Mouse (Mus musculus): ENCODE results near the gene Gm45521. TPM values are rescaled to one million over a fixed set of nuclear protein-coding genes. Genes with fewer than 3 reads are reported as not detected.
"Not testable (repeated sequence)": the region's sequence is repeated elsewhere in the genome, so short reads cannot be mapped to it uniquely, and the experiment has no call there.

Gene Gm45521
- polyA plus RNA-seq, 1 experiment from 2014 or later, result 0.22 TPM

GRCm38 (mm10) chr14:8006061-8006460 is 49.0 kb downstream of the Gm45521 start:
- 69% methylated on average over 3 of the region's 3 CpGs for WGBS
- not testable (repeated sequence) for H3K9me3 ChIP-seq; H3K36me3 ChIP-seq (replicated peaks); H3K4me3 ChIP-seq; DNase-seq (ENCODE audit: extremely low spot score, low spot score); H3K27ac ChIP-seq
- H3K27me3 ChIP-seq (ENCODE audit: poor library complexity, severe bottlenecking), result peaks cover 28% of the 10 kb centered on the region
- peaks cover 27% of the 10 kb centered on the region for H3K4me1 ChIP-seq

GRCm38 (mm10) chr14:8007084-8007483 is 50.0 kb downstream of the Gm45521 start:
- Histone ChIP-seq H3K9me3 (no peaks in the 10 kb centered on the region), H3K36me3 (replicated peaks) (no peaks in the 10 kb centered on the region), H3K27ac (no peak overlapping the region), H3K4me1 (peaks cover 22% of the 10 kb centered on the region), H3K4me3 (no peak overlapping the region), H3K27me3 (ENCODE audit: poor library complexity, severe bottlenecking) (peaks cover 18% of the 10 kb centered on the region)
- no peak for DNase-seq (ENCODE audit: extremely low spot score, low spot score)

- Histone ChIP-seq H3K27me3 (ENCODE audit: poor library complexity, severe bottlenecking) (peaks cover 14% of the 10 kb centered on the region), H3K9me3 (no peaks in the 10 kb centered on the region), H3K4me1 (peaks cover 19% of the 10 kb centered on the region), H3K36me3 (replicated peaks) (no peaks in the 10 kb centered on the region), H3K27ac (no peak overlapping the region), H3K4me3 (no peak overlapping the region)
- DNase-seq (ENCODE audit: extremely low spot score, low spot score), result no peak
- 80% methylated on average over 2 of the region's 2 CpGs for WGBS
These were observed 50.4 kb downstream of the Gm45521 start for GRCm38 (mm10) chr14:8007486-8007885.

- no peaks in the 10 kb centered on the region for H3K36me3 ChIP-seq (replicated peaks)
- no peak overlapping the region for H3K4me3 ChIP-seq
- H3K27me3 ChIP-seq (ENCODE audit: poor library complexity, severe bottlenecking), result peaks cover 11% of the 10 kb centered on the region
- DNase-seq (ENCODE audit: extremely low spot score, low spot score), result no peak
- 86% methylated on average over 10 of the region's 10 CpGs for WGBS
- peaks cover 14% of the 10 kb centered on the region for H3K4me1 ChIP-seq
- no peaks in the 10 kb centered on the region for H3K9me3 ChIP-seq
- H3K27ac ChIP-seq, result no peak overlapping the region
These were observed 50.8 kb downstream of the Gm45521 start for GRCm38 (mm10) chr14:8007923-8008322.

Other genes starting within 250 kb of the Gm45521 start
- gene Gm26661, start 165.7 kb upstream of the Gm45521 start, polyA plus RNA-seq (2016; fragmentation: Nextera tagmentation; extraction: Ambion mirVana), result not detected in 2 replicates
- 22.9 and 24.2 TPM in 2 replicates for gene Flnb, start 139.3 kb upstream of the Gm45521 start, polyA plus RNA-seq (2016; fragmentation: Nextera tagmentation; extraction: Ambion mirVana)
- gene Dnase1l3, start 37.3 kb downstream of the Gm45521 start, polyA plus RNA-seq (2016; fragmentation: Nextera tagmentation; extraction: Ambion mirVana), result not detected in 2 replicates
- 18.6 and 20.2 TPM in 2 replicates for gene Abhd6, start 45.6 kb downstream of the Gm45521 start, polyA plus RNA-seq (2016; fragmentation: Nextera tagmentation; extraction: Ambion mirVana)
- 61.0 and 61.5 TPM in 2 replicates for gene Rpp14, start 123.1 kb downstream of the Gm45521 start, polyA plus RNA-seq (2016; fragmentation: Nextera tagmentation; extraction: Ambion mirVana)
- 15.5 and 17.0 TPM in 2 replicates for gene Pxk, start 140.9 kb downstream of the Gm45521 start, polyA plus RNA-seq (2016; fragmentation: Nextera tagmentation; extraction: Ambion mirVana)
- 205 and 209 TPM in 2 replicates for gene Pdhb, start 215.7 kb downstream of the Gm45521 start, polyA plus RNA-seq (2016; fragmentation: Nextera tagmentation; extraction: Ambion mirVana)

Measured in forebrain, embryonic 10.5 days (tissue).